Mouse (Mus musculus): ENCODE measurements around the gene Zfp84. TPM values are rescaled to one million over a fixed set of nuclear protein-coding genes. Genes with fewer than 3 reads are reported as not detected.
"Not testable (repeated sequence)": the region's sequence is repeated elsewhere in the genome, so short reads cannot be mapped to it uniquely, and the experiment has no call there.

The Zfp84 gene
- 12.4 and 12.6 TPM in 2 replicates for polyA plus RNA-seq (2016; fragmentation: Nextera tagmentation; extraction: Ambion mirVana)

- Histone ChIP-seq H3K4me3 (peak within 1 kb of the TSS; percentile 84), H3K9me3 (0 out of 2 replicates have a peak, but pooled peaks cover 3% of the 10 kb centered on the region), H3K36me3 (replicated peaks) (peaks cover 29% of the 10 kb centered on the region), H3K27me3 (replicated peaks; ENCODE audit: low read depth, poor library complexity, severe bottlenecking) (no peaks in the 10 kb centered on the region), H3K27ac (replicated peaks) (peak within 1 kb of the TSS; percentile 89), H3K4me1 (peaks cover 13% of the 10 kb centered on the region)
- DNase-seq (ENCODE audit: low spot score), result peak; percentile 86
- WGBS, result under 1% methylated on average over 32 of the region's 32 CpGs
Measured at GRCm38 (mm10) chr7:29768090-29768900, at the start of gene Zfp84. TSS of gene Zfp84 (plus strand) at chr7:29768552.

GRCm38 (mm10) chr7:29725461-29726142 is 42.8 kb upstream of the Zfp84 start:
- H3K36me3 ChIP-seq (replicated peaks); H3K9me3 ChIP-seq; H3K4me1 ChIP-seq; H3K27me3 ChIP-seq (replicated peaks; ENCODE audit: low read depth, poor library complexity, severe bottlenecking); H3K27ac ChIP-seq (replicated peaks): not testable (repeated sequence)
- peak; percentile 14 for DNase-seq (ENCODE audit: low spot score)
- WGBS, result 31% methylated on average over 17 of the region's 17 CpGs
- H3K4me3 ChIP-seq, result peak overlapping the region; percentile 25; the same call in 1 of the 2 replicates

GRCm38 (mm10) chr7:29726860-29727259 is 41.5 kb upstream of the Zfp84 start, which contains the start of gene Catsperg2:
TSS of gene Catsperg2 (minus strand) at chr7:29727032.
- Histone ChIP-seq H3K9me3 (peaks cover 13% of the 10 kb centered on the region; the same call in 1 of the 2 replicates), H3K4me3 (peak within 1 kb of the TSS; percentile 25; the same call in 1 of the 2 replicates)
- not testable (repeated sequence) for H3K36me3 ChIP-seq (replicated peaks); H3K27me3 ChIP-seq (replicated peaks; ENCODE audit: low read depth, poor library complexity, severe bottlenecking); H3K4me1 ChIP-seq; H3K27ac ChIP-seq (replicated peaks); DNase-seq (ENCODE audit: low spot score)
- WGBS, result 62% methylated on average over 11 of the region's 11 CpGs

GRCm38 (mm10) chr7:29728055-29728454 is 40.3 kb upstream of the Zfp84 start:
- Histone ChIP-seq H3K27ac (replicated peaks) (no peak overlapping the region), H3K4me1 (no peaks in the 10 kb centered on the region; the same call in 1 of the 2 replicates), H3K4me3 (no peak overlapping the region), H3K9me3 (peaks cover 25% of the 10 kb centered on the region), H3K36me3 (replicated peaks) (no peaks in the 10 kb centered on the region), H3K27me3 (replicated peaks; ENCODE audit: low read depth, poor library complexity, severe bottlenecking) (no peaks in the 10 kb centered on the region)
- 86% methylated on average over 2 of the region's 2 CpGs for WGBS
- DNase-seq (ENCODE audit: low spot score), result no peak

GRCm38 (mm10) chr7:29742258-29742657 is 26.1 kb upstream of the Zfp84 start:
- no peaks in the 10 kb centered on the region for H3K27me3 ChIP-seq (replicated peaks; ENCODE audit: low read depth, poor library complexity, severe bottlenecking)
- H3K4me1 ChIP-seq, result no peaks in the 10 kb centered on the region
- H3K4me3 ChIP-seq, result no peak overlapping the region
- H3K36me3 ChIP-seq (replicated peaks), result no peaks in the 10 kb centered on the region
- no peak for DNase-seq (ENCODE audit: low spot score)
- no peaks in the 10 kb centered on the region for H3K9me3 ChIP-seq
- H3K27ac ChIP-seq (replicated peaks), result no peak overlapping the region
- WGBS, result 81% methylated on average over 3 of the region's 3 CpGs

GRCm38 (mm10) chr7:29760476-29760875 is 7.9 kb upstream of the Zfp84 start:
- no peak for DNase-seq (ENCODE audit: low spot score)
- WGBS, result 84% methylated on average over 5 of the region's 5 CpGs

GRCm38 (mm10) chr7:29764702-29765101 is 3.6 kb upstream of the Zfp84 start:
- Histone ChIP-seq H3K4me3 (no peak overlapping the region), H3K36me3 (replicated peaks) (peaks cover 5% of the 10 kb centered on the region; the same call in 1 of the 2 replicates), H3K4me1 (peaks cover 13% of the 10 kb centered on the region), H3K9me3 (0 out of 2 replicates have a peak, but pooled peaks cover 3% of the 10 kb centered on the region), H3K27ac (replicated peaks) (no peak overlapping the region), H3K27me3 (replicated peaks; ENCODE audit: low read depth, poor library complexity, severe bottlenecking) (no peaks in the 10 kb centered on the region)
- WGBS, result 75% methylated on average over 7 of the region's 7 CpGs
- no peak for DNase-seq (ENCODE audit: low spot score)

More at GRCm38 (mm10) chr7:29760476-29760875, 7.9 kb upstream of the Zfp84 start:
- no peaks in the 10 kb centered on the region for H3K27me3 ChIP-seq (replicated peaks; ENCODE audit: low read depth, poor library complexity, severe bottlenecking)
- no peak overlapping the region for H3K27ac ChIP-seq (replicated peaks)
- H3K36me3 ChIP-seq (replicated peaks), result peaks cover 5% of the 10 kb centered on the region; the same call in 1 of the 2 replicates
- peaks cover 18% of the 10 kb centered on the region for H3K9me3 ChIP-seq
- H3K4me1 ChIP-seq, result no peaks in the 10 kb centered on the region
- H3K4me3 ChIP-seq, result no peak overlapping the region

GRCm38 (mm10) chr7:29767058-29767686 is 1.2 kb upstream of the Zfp84 start:
- Histone ChIP-seq H3K9me3 (0 out of 2 replicates have a peak, but pooled peaks cover 3% of the 10 kb centered on the region), H3K4me1 (peaks cover 13% of the 10 kb centered on the region), H3K36me3 (replicated peaks) (peaks cover 19% of the 10 kb centered on the region), H3K27me3 (replicated peaks; ENCODE audit: low read depth, poor library complexity, severe bottlenecking) (no peaks in the 10 kb centered on the region), H3K4me3 (peak overlapping the region; percentile 84), H3K27ac (replicated peaks) (peak overlapping the region; percentile 83)
- DNase-seq (ENCODE audit: low spot score), result peak; percentile 79
- 1% methylated on average over 15 of the region's 15 CpGs for WGBS

GRCm38 (mm10) chr7:29768980-29769379 is 628 bp downstream of the Zfp84 start:
- H3K27me3 ChIP-seq (replicated peaks; ENCODE audit: low read depth, poor library complexity, severe bottlenecking), result no peaks in the 10 kb centered on the region
- H3K9me3 ChIP-seq, result 0 out of 2 replicates have a peak, but pooled peaks cover 3% of the 10 kb centered on the region
- WGBS, result 7% methylated on average over 10 of the region's 10 CpGs
- H3K4me3 ChIP-seq, result peak overlapping the region; percentile 84
- peaks cover 13% of the 10 kb centered on the region for H3K4me1 ChIP-seq
- DNase-seq (ENCODE audit: low spot score), result no peak
- peaks cover 35% of the 10 kb centered on the region for H3K36me3 ChIP-seq (replicated peaks)
- H3K27ac ChIP-seq (replicated peaks), result peak overlapping the region; percentile 89

- Histone ChIP-seq H3K36me3 (replicated peaks) (peaks cover 75% of the 10 kb centered on the region), H3K27ac (replicated peaks) (no peak overlapping the region), H3K4me3 (no peak overlapping the region), H3K27me3 (replicated peaks; ENCODE audit: low read depth, poor library complexity, severe bottlenecking) (no peaks in the 10 kb centered on the region), H3K9me3 (peaks cover 12% of the 10 kb centered on the region; the same call in 1 of the 2 replicates), H3K4me1 (peaks cover 8% of the 10 kb centered on the region)
- DNase-seq (ENCODE audit: low spot score), result no peak
- 94% methylated on average over 7 of the region's 7 CpGs for WGBS
Measured at GRCm38 (mm10) chr7:29773503-29773902, 5.2 kb downstream of the Zfp84 start.

GRCm38 (mm10) chr7:29774371-29774770 is 6.0 kb downstream of the Zfp84 start:
- WGBS, result 85% methylated on average over 3 of the region's 3 CpGs
- peaks cover 84% of the 10 kb centered on the region for H3K36me3 ChIP-seq (replicated peaks)

GRCm38 (mm10) chr7:29776568-29776967 is 8.2 kb downstream of the Zfp84 start:
- H3K4me3 ChIP-seq, result no peak overlapping the region
- 94% methylated on average over 19 of the region's 19 CpGs for WGBS
- H3K27ac ChIP-seq (replicated peaks), result no peak overlapping the region
- no peaks in the 10 kb centered on the region for H3K4me1 ChIP-seq
- no peaks in the 10 kb centered on the region for H3K27me3 ChIP-seq (replicated peaks; ENCODE audit: low read depth, poor library complexity, severe bottlenecking)
- no peak for DNase-seq (ENCODE audit: low spot score)
- H3K9me3 ChIP-seq, result peaks cover 12% of the 10 kb centered on the region; the same call in 1 of the 2 replicates
- peaks cover 87% of the 10 kb centered on the region for H3K36me3 ChIP-seq (replicated peaks)

More at GRCm38 (mm10) chr7:29774371-29774770, 6.0 kb downstream of the Zfp84 start:
- H3K9me3 ChIP-seq, result peaks cover 12% of the 10 kb centered on the region; the same call in 1 of the 2 replicates
- DNase-seq (ENCODE audit: low spot score), result no peak
- no peak overlapping the region for H3K4me3 ChIP-seq
- H3K4me1 ChIP-seq, result peaks cover 3% of the 10 kb centered on the region
- H3K27ac ChIP-seq (replicated peaks), result no peak overlapping the region
- H3K27me3 ChIP-seq (replicated peaks; ENCODE audit: low read depth, poor library complexity, severe bottlenecking), result no peaks in the 10 kb centered on the region
